Mouse (Mus musculus) hindbrain, embryonic 16.5 days (tissue): ENCODE data around the gene Oas1d. TPM values are rescaled to one million over a fixed set of nuclear protein-coding genes. Genes with fewer than 3 reads are reported as not detected.

ENCODE experiments used
- ATAC-seq: fragments of 200-750 bp; cut with Nextera tagmentation; 2 replicates; pipeline ENCODE4 v1.8.0; 2017; ENCODE audit warnings: moderate TSS enrichment, moderate library complexity
- H3K27ac ChIP-seq: fragments of 300-500 bp; sonication (generic); 2 replicates; pipeline ENCODE4 v1.5.1; 2014; ENCODE audit warnings: low read depth, mild to moderate bottlenecking, control low read depth, low read length, moderate library complexity
- H3K27me3 ChIP-seq: fragments of 300-500 bp; sonication (generic); replicated peaks from 2 replicates; pipeline ENCODE4 v1.6.1; 2014; ENCODE audit warnings: low read length; ENCODE audit not compliant: control insufficient read depth, insufficient read depth
- H3K36me3 ChIP-seq: fragments of 300-500 bp; sonication (generic); 2 replicates; pipeline ENCODE4 v1.6.1; 2014; ENCODE audit warnings: mild to moderate bottlenecking, low read length, moderate library complexity, mixed read lengths; ENCODE audit not compliant: control insufficient read depth, insufficient read depth
- H3K4me1 ChIP-seq: fragments of 300-500 bp; sonication (generic); 2 replicates; pipeline ENCODE4 v1.6.1; 2014; ENCODE audit warnings: low read depth, low read length; ENCODE audit not compliant: control insufficient read depth, insufficient read depth
- H3K4me2 ChIP-seq: fragments of 300-500 bp; sonication (generic); 2 replicates; pipeline ENCODE4 v1.6.1; 2014; ENCODE audit warnings: mild to moderate bottlenecking, low read length, control low read depth, moderate library complexity
- H3K4me3 ChIP-seq: fragments of 300-500 bp; sonication (generic); 2 replicates; pipeline ENCODE4 v1.5.1; 2014; ENCODE audit warnings: mild to moderate bottlenecking, low read length, control low read depth, moderate library complexity
- H3K9ac ChIP-seq: fragments of 300-500 bp; sonication (generic); 2 replicates; pipeline ENCODE4 v1.6.1; 2014; ENCODE audit warnings: low read depth, mild to moderate bottlenecking, control low read depth, low read length, moderate library complexity
- H3K9me3 ChIP-seq: fragments of 300-500 bp; sonication (generic); 2 replicates; pipeline ENCODE4 v1.6.1; 2014; ENCODE audit warnings: mild to moderate bottlenecking, low read length, moderate library complexity; ENCODE audit not compliant: control insufficient read depth
- WGBS: fragments of 180-500 bp; shearing (Covaris S2); extraction: QIAGEN DNeasy Blood & Tissue Kit; methylation state at CpG from one replicate; pipeline ENCODE4 v1.1.7; 2014; 5-methylcytosine and 5-hydroxymethylcytosine counted together
- polyA plus RNA-seq: library from polyadenylated mRNA; unstranded; fragments of >200 nt; fragmentation: Nextera tagmentation; extraction: Ambion mirVana; gene quantifications from 2 replicates; pipeline ENCODE4 v1.2.1, GENCODE M21; 2015

Oas1d gene
- polyA plus RNA-seq, 1 experiment from 2014 or later = 0.18 TPM

DNA sequence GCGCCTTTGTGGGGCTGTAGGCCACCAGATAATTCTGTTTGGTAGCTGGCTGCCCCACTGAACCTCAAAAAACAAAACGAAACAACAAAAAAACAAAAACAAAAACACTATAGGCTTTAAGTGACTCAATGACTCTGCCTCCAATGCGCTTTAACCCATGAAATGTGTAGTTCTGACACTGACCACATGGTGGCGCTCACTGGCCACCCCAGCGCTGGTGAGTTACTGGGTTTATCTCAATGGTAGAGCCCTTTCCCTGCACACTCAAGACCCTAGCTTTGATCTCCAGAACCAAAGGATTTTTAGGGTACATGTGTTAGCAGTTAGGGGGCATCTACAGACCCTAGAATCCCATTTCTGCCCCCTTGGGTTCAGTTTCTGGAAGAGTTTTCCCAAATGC is 39.6 kb downstream of the Oas1d start:
- no peaks in the 10 kb centered on the region for H3K36me3 ChIP-seq
- H3K4me3 ChIP-seq = no peak overlapping the region
- no peak overlapping the region for H3K27ac ChIP-seq
- no peaks in the 10 kb centered on the region for H3K4me1 ChIP-seq
- H3K4me2 ChIP-seq = no peak overlapping the region
- H3K27me3 ChIP-seq = no peaks in the 10 kb centered on the region
- H3K9me3 ChIP-seq = no peaks in the 10 kb centered on the region; the same call in 1 of the 2 replicates
- no peak overlapping the region for H3K9ac ChIP-seq
- WGBS = 15% methylated on average over 5 of the region's 5 CpGs
- ATAC-seq = no peak

DNA sequence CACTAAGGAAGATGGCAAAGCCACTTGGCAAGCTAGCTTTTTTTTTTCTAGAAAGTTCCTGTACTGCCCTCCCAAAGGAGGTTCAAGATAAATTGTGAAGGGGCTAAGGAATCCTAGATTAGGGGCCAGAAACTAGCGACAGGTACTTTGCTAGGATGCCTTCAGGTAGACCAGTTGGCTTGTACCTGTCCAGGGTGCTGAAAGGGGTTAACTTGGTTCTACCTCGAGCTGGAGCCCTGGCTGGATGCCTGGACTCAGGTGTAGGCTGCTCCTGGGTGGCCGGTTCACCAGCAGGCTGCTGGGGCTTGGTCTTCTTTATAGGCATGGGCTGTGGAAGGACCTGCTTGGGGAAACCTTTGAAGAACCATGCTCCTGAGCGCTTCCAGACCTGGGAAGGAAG is 46.7 kb downstream of the Oas1d start:
- WGBS = 57% methylated on average over 4 of the region's 4 CpGs
- H3K36me3 ChIP-seq = no peaks in the 10 kb centered on the region
- no peaks in the 10 kb centered on the region; the same call in 1 of the 2 replicates for H3K9me3 ChIP-seq
- no peak for ATAC-seq
- H3K4me3 ChIP-seq = no peak overlapping the region
- no peak overlapping the region for H3K27ac ChIP-seq
- H3K4me1 ChIP-seq = no peaks in the 10 kb centered on the region
- no peak overlapping the region for H3K4me2 ChIP-seq
- no peak overlapping the region for H3K9ac ChIP-seq
- H3K27me3 ChIP-seq = no peaks in the 10 kb centered on the region

DNA sequence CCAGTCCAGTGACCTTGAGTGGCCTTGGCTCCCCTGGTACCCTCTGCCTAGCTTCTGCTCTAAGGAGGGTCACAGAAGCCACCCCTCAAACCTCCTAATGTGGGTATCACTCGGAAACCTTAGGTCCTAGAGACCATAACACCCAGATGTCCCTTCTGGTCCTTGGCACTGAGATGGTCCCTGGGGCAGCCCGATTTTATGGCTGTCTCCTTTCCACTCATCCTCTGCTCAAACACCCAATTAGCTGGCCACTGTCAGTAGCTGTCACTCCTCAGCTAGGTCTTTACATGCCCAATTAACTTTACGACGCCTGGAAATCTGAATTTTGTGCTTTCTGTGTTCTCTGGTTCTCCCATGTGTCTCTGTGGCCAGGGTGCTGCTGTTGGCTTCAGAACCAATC is 51.8 kb downstream of the Oas1d start:
- H3K27ac ChIP-seq = no peak overlapping the region
- H3K4me2 ChIP-seq = no peak overlapping the region
- WGBS = 70% methylated on average over 4 of the region's 4 CpGs
- H3K9ac ChIP-seq = no peak overlapping the region
- H3K4me1 ChIP-seq = peaks cover 2% of the 10 kb centered on the region; the same call in 1 of the 2 replicates
- H3K36me3 ChIP-seq = no peaks in the 10 kb centered on the region
- no peak for ATAC-seq
- H3K27me3 ChIP-seq = no peaks in the 10 kb centered on the region
- H3K4me3 ChIP-seq = no peak overlapping the region
- no peaks in the 10 kb centered on the region for H3K9me3 ChIP-seq

DNA sequence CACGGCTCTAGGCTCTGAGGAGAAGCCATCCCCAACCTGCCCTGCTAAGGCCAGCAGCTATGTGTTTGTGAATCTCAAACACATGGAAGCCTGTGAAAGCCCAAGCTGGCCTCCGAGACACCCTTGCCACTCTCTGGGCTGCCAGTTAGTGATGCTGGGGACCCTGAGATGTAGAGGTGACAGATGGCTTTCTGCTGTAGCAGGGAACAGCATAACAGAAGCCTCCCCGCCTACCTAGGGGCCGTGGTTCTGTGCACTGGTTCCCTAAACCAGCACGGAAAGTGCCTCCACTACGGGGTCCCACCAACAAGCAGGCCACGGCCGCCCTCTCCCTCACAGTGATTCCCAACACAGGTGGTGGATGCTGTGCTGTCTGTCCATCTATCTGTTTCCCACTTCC is 52.6 kb downstream of the Oas1d start:
- Histone ChIP-seq H3K4me2 (no peak overlapping the region), H3K4me1 (peaks cover 2% of the 10 kb centered on the region; the same call in 1 of the 2 replicates), H3K36me3 (no peaks in the 10 kb centered on the region), H3K9ac (no peak overlapping the region), H3K27ac (no peak overlapping the region), H3K4me3 (no peak overlapping the region), H3K27me3 (no peaks in the 10 kb centered on the region), H3K9me3 (no peaks in the 10 kb centered on the region)
- ATAC-seq = no peak
- 87% methylated on average over 8 of the region's 8 CpGs for WGBS

DNA sequence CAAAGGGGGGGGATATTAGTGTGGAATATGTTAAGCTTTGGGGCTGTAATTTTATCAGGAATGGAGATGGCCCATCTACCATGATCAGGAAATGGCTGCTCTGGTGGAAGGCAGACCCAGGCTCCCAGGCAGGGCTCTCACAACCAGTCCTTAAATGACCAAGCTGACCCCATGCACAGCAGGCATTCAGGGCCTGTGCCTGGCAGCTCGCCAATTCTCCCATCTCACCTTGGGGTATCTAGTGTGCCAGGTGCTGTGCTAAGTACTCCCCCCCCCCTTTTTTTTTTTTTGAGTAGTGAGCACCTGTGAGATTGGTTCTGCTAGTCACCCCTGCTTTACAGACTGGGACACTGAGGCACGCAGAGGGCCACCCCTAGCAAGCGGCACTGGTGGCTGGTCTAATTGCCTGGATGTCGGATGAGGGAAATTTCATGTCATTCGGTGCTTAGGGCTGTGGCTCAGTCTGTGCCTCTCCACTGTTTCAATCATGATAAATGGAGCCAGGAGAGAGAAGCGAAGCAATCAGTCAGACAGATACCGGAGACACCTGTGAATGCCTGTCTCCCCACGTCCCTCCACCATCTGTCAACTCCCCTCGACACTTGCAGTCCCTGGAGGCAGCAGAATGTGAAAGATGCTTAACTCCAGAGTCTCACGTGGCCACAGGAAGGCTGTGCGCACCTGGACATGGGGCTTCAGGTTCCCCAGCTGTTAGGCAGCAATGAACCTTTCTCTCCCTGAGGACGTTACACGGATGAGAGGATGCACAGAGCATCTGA is 53.2 kb downstream of the Oas1d start:
- no peaks in the 10 kb centered on the region for H3K36me3 ChIP-seq
- no peak overlapping the region for H3K9ac ChIP-seq
- H3K9me3 ChIP-seq = no peaks in the 10 kb centered on the region
- no peak overlapping the region for H3K4me3 ChIP-seq
- WGBS = 55% methylated on average over 13 of the region's 13 CpGs
- no peak overlapping the region for H3K27ac ChIP-seq
- peak; percentile 64 for ATAC-seq
- peaks cover 2% of the 10 kb centered on the region; the same call in 1 of the 2 replicates for H3K4me1 ChIP-seq
- no peak overlapping the region for H3K4me2 ChIP-seq
- no peaks in the 10 kb centered on the region for H3K27me3 ChIP-seq

DNA sequence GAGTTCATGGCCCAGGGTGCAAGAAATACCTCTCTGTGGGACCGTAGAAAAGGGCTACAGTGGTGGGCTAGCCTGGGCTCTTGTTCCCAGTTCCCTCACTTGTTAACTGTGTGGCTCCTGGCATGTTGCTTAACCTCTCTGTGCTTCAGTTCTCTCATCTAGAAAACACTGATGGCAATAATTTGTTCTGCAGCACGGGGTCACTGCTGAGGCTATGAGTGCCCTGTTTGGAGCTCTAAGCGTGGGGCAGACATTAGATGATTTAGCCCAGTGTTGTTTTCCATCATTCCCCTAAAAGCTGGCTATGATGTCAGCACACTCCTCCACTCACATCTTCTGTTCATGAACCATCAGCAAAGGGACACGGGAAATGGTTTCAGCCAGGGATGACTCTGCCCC is 53.8 kb downstream of the Oas1d start:
- no peak for ATAC-seq
- H3K4me3 ChIP-seq = no peak overlapping the region
- 66% methylated on average over 4 of the region's 4 CpGs for WGBS
- no peak overlapping the region for H3K4me2 ChIP-seq
- H3K9ac ChIP-seq = no peak overlapping the region
- peaks cover 2% of the 10 kb centered on the region; the same call in 1 of the 2 replicates for H3K4me1 ChIP-seq
- no peaks in the 10 kb centered on the region for H3K27me3 ChIP-seq
- H3K36me3 ChIP-seq = no peaks in the 10 kb centered on the region
- H3K9me3 ChIP-seq = no peaks in the 10 kb centered on the region
- no peak overlapping the region for H3K27ac ChIP-seq

DNA sequence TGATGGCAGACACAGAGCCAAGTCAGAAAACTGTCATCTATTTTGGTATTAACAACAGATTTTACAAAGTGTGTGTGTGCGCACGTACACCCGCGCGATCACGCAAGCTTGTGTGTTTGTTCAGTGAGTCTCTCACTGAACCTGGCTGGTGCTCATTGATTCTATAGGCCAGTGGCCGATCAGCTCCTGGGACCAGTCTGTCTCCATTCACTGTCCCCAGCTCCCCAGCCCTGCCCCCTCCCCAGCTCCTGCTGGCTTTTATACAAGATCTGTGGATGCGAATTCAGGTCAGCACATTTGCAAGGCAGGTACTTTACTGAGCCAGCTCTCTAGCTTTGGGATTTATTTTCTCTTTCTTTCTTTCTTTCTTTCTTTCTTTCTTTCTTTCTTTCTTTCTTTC is 54.5 kb downstream of the Oas1d start:
- no peak for ATAC-seq
- Histone ChIP-seq H3K9me3 (no peaks in the 10 kb centered on the region), H3K36me3 (no peaks in the 10 kb centered on the region), H3K4me3 (no peak overlapping the region), H3K27me3 (no peaks in the 10 kb centered on the region), H3K4me1 (peaks cover 2% of the 10 kb centered on the region; the same call in 1 of the 2 replicates), H3K9ac (no peak overlapping the region), H3K4me2 (no peak overlapping the region), H3K27ac (no peak overlapping the region)
- 87% methylated on average over 8 of the region's 8 CpGs for WGBS

DNA sequence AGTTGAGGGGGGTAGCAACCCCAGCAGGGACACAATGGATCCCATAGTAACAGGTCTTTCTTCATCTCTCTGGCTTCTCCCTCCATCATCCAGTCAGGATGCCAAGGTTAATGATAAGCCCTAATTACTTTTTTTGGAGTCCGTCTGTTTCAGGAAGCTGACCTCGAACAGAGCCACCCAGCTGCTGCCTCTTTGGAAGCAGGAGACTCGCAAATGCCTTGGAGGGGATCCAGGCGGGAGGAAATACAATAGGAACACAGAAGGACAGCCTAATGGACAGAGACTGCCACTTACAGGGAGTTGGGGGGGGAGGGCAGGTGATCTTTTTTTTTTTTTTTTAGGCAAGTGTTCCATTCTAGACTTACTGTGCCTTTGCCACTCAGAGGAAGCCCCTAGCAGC is 55.4 kb downstream of the Oas1d start:
- H3K27ac ChIP-seq = no peak overlapping the region
- no peak overlapping the region for H3K4me3 ChIP-seq
- H3K36me3 ChIP-seq = no peaks in the 10 kb centered on the region
- 17% methylated on average over 4 of the region's 4 CpGs for WGBS
- no peaks in the 10 kb centered on the region for H3K27me3 ChIP-seq
- no peak overlapping the region for H3K4me2 ChIP-seq
- H3K4me1 ChIP-seq = peaks cover 2% of the 10 kb centered on the region; the same call in 1 of the 2 replicates
- H3K9ac ChIP-seq = no peak overlapping the region
- no peak for ATAC-seq
- H3K9me3 ChIP-seq = no peaks in the 10 kb centered on the region
